Mouse (Mus musculus): ENCODE measurements around the gene Mllt3.

DNA sequence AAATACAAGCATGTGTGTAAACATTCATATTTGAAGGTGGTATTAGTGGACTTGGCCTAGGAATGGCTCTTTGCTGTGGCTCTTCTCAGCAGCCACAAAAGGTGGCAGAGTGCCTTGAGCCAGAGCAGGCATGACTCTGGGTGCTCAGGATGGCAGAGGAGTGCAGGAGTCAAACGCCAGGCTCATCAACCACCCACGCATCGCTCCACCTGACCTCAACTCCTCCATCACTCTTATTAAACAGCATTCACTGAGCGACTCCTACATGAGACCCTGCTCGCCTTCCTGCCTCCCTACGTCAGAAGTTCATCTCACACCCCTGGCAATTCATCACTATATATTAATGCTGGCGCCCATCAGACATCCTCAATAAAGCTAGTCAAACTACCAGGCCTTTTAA lies 67.3 kb downstream of the Mllt3 start:
- no peak for TF ChIP-seq CTCF (IDR thresholded peaks at IDR 0.05; ENCODE audit: extremely low read depth, insufficient read length, insufficient replicate concordance, low read depth, low read length)
- no peak for TF ChIP-seq POLR2A (IDR thresholded peaks at IDR 0.05; ENCODE audit: low read depth, low read length)
